Mouse (Mus musculus): Measurements from ENCODE around the gene Dtd1. TPM values are rescaled to one million over a fixed set of nuclear protein-coding genes. Genes with fewer than 3 reads are reported as not detected.
A peak's percentile ranks its signal among the peaks of the same experiment; 100 is the strongest.

The Dtd1 gene
- total and polyA plus RNA-seq, 3 experiments = 32.5 to 36.0 TPM; not detected in 1

- no peak overlapping the region for H3K27ac ChIP-seq (ENCODE audit: control insufficient read depth, low read depth, low read length)
Observed at GRCm38 (mm10) chr2:144635644-144636320, 36.1 kb downstream of the Dtd1 start.

GRCm38 (mm10) chr2:144637204-144637603 is 37.5 kb downstream of the Dtd1 start:
- Histone ChIP-seq H3K79me2 (ENCODE audit: control insufficient read depth, insufficient read depth, low read length, poor library complexity) (no peaks in the 10 kb centered on the region), H3K9me3 (replicated peaks; ENCODE audit: insufficient read depth, low read length) (no peaks in the 10 kb centered on the region), H3K9ac (ENCODE audit: control insufficient read depth, low read depth, low read length, poor library complexity, severe bottlenecking) (no peak overlapping the region), H3K4me3 (ENCODE audit: control insufficient read depth in 1 of 2, insufficient read depth in 1 of 2, low read depth in 2 of 2, low read length in 2 of 2) (no peak overlapping the region), H3K27ac (ENCODE audit: control insufficient read depth, low read depth, low read length) (no peak overlapping the region), H3K36me3 (ENCODE audit: control insufficient read depth in 1 of 2, insufficient read depth in 2 of 2, low read length in 2 of 2) (peaks cover 0 to 3% of the 10 kb centered on the region in 2 experiments; a peak in 2 of 4 replicates), H3K27me3 (ENCODE audit: control insufficient read depth in 1 of 2, insufficient read depth in 2 of 2, low read length in 2 of 2) (no peaks in the 10 kb centered on the region), H3K4me1 (ENCODE audit: control insufficient read depth in 1 of 2, insufficient read depth in 2 of 2, low read length in 2 of 2) (peaks cover 0 to 2% of the 10 kb centered on the region in 2 experiments; a peak in 1 of 4 replicates)
- TF ChIP-seq ELF1 (IDR thresholded peaks at IDR 0.05; ENCODE audit: low read depth, low read length) (no peak), ZKSCAN1 (IDR thresholded peaks at IDR 0.05; ENCODE audit: low read depth, low read length) (no peak), RAD21 (IDR thresholded peaks at IDR 0.05; ENCODE audit: low read depth, low read length) (no peak), ZMIZ1 (IDR thresholded peaks at IDR 0.05; ENCODE audit: low read depth, low read length) (no peak), JUND (IDR thresholded peaks at IDR 0.05; ENCODE audit: low read depth, low read length) (no peak), MAZ (IDR thresholded peaks at IDR 0.05; ENCODE audit: low read depth, low read length) (no peak), TCF12 (IDR thresholded peaks at IDR 0.05; ENCODE audit: low read depth, low read length) (no peak), MAFK (IDR thresholded peaks at IDR 0.05; ENCODE audit: borderline replicate concordance, low read depth, low read length) (no peak), MEF2A (IDR thresholded peaks at IDR 0.05; ENCODE audit: extremely low read depth, insufficient replicate concordance, low read depth, low read length, poor library complexity, severe bottlenecking) (no peak), NELFE (IDR thresholded peaks at IDR 0.05; ENCODE audit: low read depth, low read length) (no peak), MAX (IDR thresholded peaks at IDR 0.05; ENCODE audit: low read length) (no peak), GATA1 (IDR thresholded peaks at IDR 0.05; ENCODE audit: low read depth, low read length) (no peak), POLR2AphosphoS2 (IDR thresholded peaks at IDR 0.05; ENCODE audit: low read length) (no peak), CHD2 (IDR thresholded peaks at IDR 0.05; ENCODE audit: low read length) (no peak), EP300 (IDR thresholded peaks at IDR 0.05; ENCODE audit: low read depth in 1 of 2, low read length in 2 of 2) (no peak), HCFC1 (IDR thresholded peaks at IDR 0.05; ENCODE audit: low read depth, low read length) (no peak), GABPA (IDR thresholded peaks at IDR 0.05; ENCODE audit: low read depth, low read length) (no peak), MYB (IDR thresholded peaks at IDR 0.05; ENCODE audit: low read depth, low read length) (no peak)
- DNase-seq (ENCODE audit: low read depth, low spot score) = no peak

More at GRCm38 (mm10) chr2:144635644-144636320, 36.1 kb downstream of the Dtd1 start:
- Histone ChIP-seq H3K27me3 (ENCODE audit: control insufficient read depth in 1 of 2, insufficient read depth in 2 of 2, low read length in 2 of 2) (no peaks in the 10 kb centered on the region), H3K79me2 (ENCODE audit: control insufficient read depth, insufficient read depth, low read length, poor library complexity) (no peaks in the 10 kb centered on the region), H3K9ac (ENCODE audit: control insufficient read depth, low read depth, low read length, poor library complexity, severe bottlenecking) (no peak overlapping the region), H3K36me3 (ENCODE audit: control insufficient read depth in 1 of 2, insufficient read depth in 2 of 2, low read length in 2 of 2) (no peaks in the 10 kb centered on the region), H3K4me3 (ENCODE audit: control insufficient read depth in 1 of 2, insufficient read depth in 1 of 2, low read depth in 2 of 2, low read length in 2 of 2) (no peak overlapping the region), H3K4me1 (ENCODE audit: control insufficient read depth in 1 of 2, insufficient read depth in 2 of 2, low read length in 2 of 2) (no peaks in the 10 kb centered on the region), H3K9me3 (replicated peaks; ENCODE audit: insufficient read depth, low read length) (no peaks in the 10 kb centered on the region)
- TF ChIP-seq POLR2A (IDR thresholded peaks at IDR 0.05; ENCODE audit: control insufficient read depth in 1 of 2, insufficient read depth in 1 of 2, low read depth in 1 of 2, low read length in 2 of 2, poor library complexity in 1 of 2) (no peak), JUND (IDR thresholded peaks at IDR 0.05; ENCODE audit: low read depth, low read length) (no peak), MAZ (IDR thresholded peaks at IDR 0.05; ENCODE audit: low read depth, low read length) (no peak), UBTF (IDR thresholded peaks at IDR 0.05; ENCODE audit: borderline replicate concordance, insufficient read depth, low read depth, low read length) (no peak), MYC (IDR thresholded peaks at IDR 0.05; ENCODE audit: low read depth, low read length) (no peak), TBP (IDR thresholded peaks at IDR 0.05; ENCODE audit: low read depth, low read length) (no peak), RAD21 (IDR thresholded peaks at IDR 0.05; ENCODE audit: low read depth, low read length) (peak; percentile 75), POLR2AphosphoS5 (IDR thresholded peaks at IDR 0.05; ENCODE audit: borderline replicate concordance, low read depth, low read length) (no peak), E2F4 (IDR thresholded peaks at IDR 0.05; ENCODE audit: borderline replicate concordance, low read depth, low read length) (no peak), TCF12 (IDR thresholded peaks at IDR 0.05; ENCODE audit: low read depth, low read length) (no peak), SMC3 (IDR thresholded peaks at IDR 0.05; ENCODE audit: low read depth, low read length) (peak; percentile 69), TAL1 (IDR thresholded peaks at IDR 0.05; ENCODE audit: low read length) (no peak), CHD1 (IDR thresholded peaks at IDR 0.05; ENCODE audit: low read depth, low read length) (no peak), MAX (IDR thresholded peaks at IDR 0.05; ENCODE audit: low read length) (no peak), ETS1 (IDR thresholded peaks at IDR 0.05; ENCODE audit: low read depth, low read length) (no peak), KAT2A (conservative IDR thresholded peaks at IDR 0.05; ENCODE audit: low read depth, low read length) (no peak), ELF1 (IDR thresholded peaks at IDR 0.05; ENCODE audit: low read depth, low read length) (no peak), SIN3A (IDR thresholded peaks at IDR 0.05; ENCODE audit: low read length) (no peak), POLR2AphosphoS2 (IDR thresholded peaks at IDR 0.05; ENCODE audit: low read length) (no peak), MEF2A (IDR thresholded peaks at IDR 0.05; ENCODE audit: extremely low read depth, insufficient replicate concordance, low read depth, low read length, poor library complexity, severe bottlenecking) (no peak), ZMIZ1 (IDR thresholded peaks at IDR 0.05; ENCODE audit: low read depth, low read length) (no peak), ZC3H11A (IDR thresholded peaks at IDR 0.05; ENCODE audit: low read depth, low read length) (peak; percentile 17; the same call in 1 of the 2 replicates), MYB (IDR thresholded peaks at IDR 0.05; ENCODE audit: low read depth, low read length) (no peak), CTCF (IDR thresholded peaks at IDR 0.05 in 2 of 3, conservative IDR thresholded peaks at IDR 0.05 in 1 of 3; ENCODE audit: control insufficient read depth in 1 of 3, insufficient read depth in 1 of 3, low read depth in 2 of 3, low read length in 3 of 3, poor library complexity in 1 of 3, severe bottlenecking in 1 of 3) (peak; percentile 79 to 97 (median 83)), BHLHE40 (IDR thresholded peaks at IDR 0.05; ENCODE audit: borderline replicate concordance, low read depth, low read length) (no peak), GATA1 (IDR thresholded peaks at IDR 0.05; ENCODE audit: low read depth, low read length) (no peak), EP300 (IDR thresholded peaks at IDR 0.05; ENCODE audit: low read depth in 1 of 2, low read length in 2 of 2) (no peak), ZKSCAN1 (IDR thresholded peaks at IDR 0.05; ENCODE audit: low read depth, low read length) (no peak), USF1 (IDR thresholded peaks at IDR 0.05; ENCODE audit: low read depth, low read length) (no peak)
- DNase-seq (ENCODE audit: low read depth, low spot score) = peak; percentile 69

Measured in MEL (cell line).